Mouse (Mus musculus) MEL (cell line): ENCODE measurements around the gene Ogfod2. TPM values are rescaled to one million over a fixed set of nuclear protein-coding genes. Genes with fewer than 3 reads are reported as not detected.
A peak's percentile ranks its signal among the peaks of the same experiment; 100 is the strongest.

Source experiments
- DNase-seq: peaks from one replicate; pipeline ENCODE4 v3.0.0; 2011; ENCODE audit warnings: low read depth, low spot score
- H3K27ac ChIP-seq: 2 replicates; pipeline ENCODE4 v1.5.1; 2012; ENCODE audit warnings: low read depth, mild to moderate bottlenecking, control low read depth, low read length, moderate library complexity; ENCODE audit not compliant: control insufficient read depth
- H3K27me3 ChIP-seq, 2 experiments: fragments of 150-350 bp in 1 of 2; sonication (generic) in 1 of 2; 2 replicates each; pipeline ENCODE4 v1.6.1; 2012; ENCODE audit warnings: low read length in 2 of 2, mild to moderate bottlenecking in 2 of 2, improper control_type of control experiment in 1 of 2, moderate library complexity in 1 of 2; ENCODE audit not compliant: insufficient read depth in 2 of 2, control insufficient read depth in 1 of 2
- H3K36me3 ChIP-seq, 2 experiments: 2 replicates each; pipeline ENCODE4 v1.6.1; 2012 to 2014; ENCODE audit warnings: low read length in 2 of 2, improper control_type of control experiment in 1 of 2, inconsistent platforms in 1 of 2, mild to moderate bottlenecking in 1 of 2; ENCODE audit not compliant: insufficient read depth in 2 of 2, control insufficient read depth in 1 of 2
- H3K4me1 ChIP-seq, 2 experiments: fragments of 150-350 bp in 1 of 2; sonication (generic) in 1 of 2; 2 replicates each; pipeline ENCODE4 v1.6.1; 2012; ENCODE audit warnings: low read length in 2 of 2, improper control_type of control experiment in 1 of 2, mild to moderate bottlenecking in 1 of 2; ENCODE audit not compliant: insufficient read depth in 2 of 2, control insufficient read depth in 1 of 2
- H3K4me3 ChIP-seq, 2 experiments: fragments of 150-350 bp in 1 of 2; sonication (generic) in 1 of 2; 2 replicates each; pipeline ENCODE4 v1.5.1; 2012; ENCODE audit warnings: low read depth in 2 of 2, low read length in 2 of 2, mild to moderate bottlenecking in 2 of 2, moderate library complexity in 2 of 2, control low read depth in 1 of 2, improper control_type of control experiment in 1 of 2; ENCODE audit not compliant: control insufficient read depth in 1 of 2, insufficient read depth in 1 of 2
- H3K79me2 ChIP-seq: 2 replicates; pipeline ENCODE4 v1.6.1; 2012; ENCODE audit warnings: mild to moderate bottlenecking, low read length, moderate library complexity; ENCODE audit not compliant: control insufficient read depth, poor library complexity, insufficient read depth
- H3K9ac ChIP-seq: 2 replicates; pipeline ENCODE4 v1.6.1; 2012; ENCODE audit warnings: low read depth, mild to moderate bottlenecking, control low read depth, low read length, moderate library complexity; ENCODE audit not compliant: control insufficient read depth, poor library complexity, severe bottlenecking
- H3K9me3 ChIP-seq: fragments of 150-350 bp; sonication (generic); replicated peaks from 2 replicates; pipeline ENCODE4 v1.6.1; 2012; ENCODE audit warnings: mild to moderate bottlenecking, low read length, improper control_type of control experiment, moderate library complexity; ENCODE audit not compliant: insufficient read depth
- BHLHE40 ChIP-seq: IDR thresholded peaks from 2 replicates; pipeline ENCODE4 v1.6.1; 2012; ENCODE audit warnings: low read depth, mild to moderate bottlenecking, inconsistent platforms, low read length, improper control_type of control experiment, borderline replicate concordance
- CTCF ChIP-seq, 3 experiments: IDR thresholded peaks in 2 of 3; conservative IDR thresholded peaks in 1 of 3; 2 replicates each; pipeline ENCODE4 v1.5.1; 2011 to 2012; ENCODE audit warnings: low read length in 3 of 3, low read depth in 2 of 3, mild to moderate bottlenecking in 2 of 3, improper control_type of control experiment in 1 of 3, inconsistent platforms in 1 of 3, mixed read lengths in 1 of 3, moderate library complexity in 1 of 3; ENCODE audit not compliant: control insufficient read depth in 1 of 3, insufficient read depth in 1 of 3, poor library complexity in 1 of 3, severe bottlenecking in 1 of 3
- E2F4 ChIP-seq: IDR thresholded peaks from 2 replicates; pipeline ENCODE4 v1.6.1; 2011; ENCODE audit warnings: low read depth, low read length, improper control_type of control experiment, borderline replicate concordance
- ELF1 ChIP-seq: IDR thresholded peaks from 2 replicates; pipeline ENCODE4 v1.6.1; 2014; ENCODE audit warnings: low read depth, mild to moderate bottlenecking, inconsistent platforms, low read length, improper control_type of control experiment, moderate library complexity
- EP300 ChIP-seq, 2 experiments: IDR thresholded peaks; 2 replicates each; pipeline ENCODE4 v1.6.1; 2011; ENCODE audit warnings: improper control_type of control experiment in 2 of 2, low read length in 2 of 2, low read depth in 1 of 2, mild to moderate bottlenecking in 1 of 2
- HCFC1 ChIP-seq: IDR thresholded peaks from 2 replicates; pipeline ENCODE4 v1.6.1; 2012; ENCODE audit warnings: low read depth, mild to moderate bottlenecking, inconsistent platforms, low read length, improper control_type of control experiment, moderate library complexity
- JUND ChIP-seq: IDR thresholded peaks from 2 replicates; pipeline ENCODE4 v1.6.1; 2011; ENCODE audit warnings: low read depth, mild to moderate bottlenecking, improper control_type of control experiment, low read length
- KAT2A ChIP-seq: conservative IDR thresholded peaks from 2 replicates; pipeline ENCODE4 v1.6.1; 2012; ENCODE audit warnings: low read depth, low read length, improper control_type of control experiment, inconsistent platforms
- MAFK ChIP-seq: IDR thresholded peaks from 2 replicates; pipeline ENCODE4 v1.6.1; 2011; ENCODE audit warnings: low read depth, mild to moderate bottlenecking, low read length, improper control_type of control experiment, borderline replicate concordance
- MAX ChIP-seq: IDR thresholded peaks from 2 replicates; pipeline ENCODE4 v1.6.1; 2011; ENCODE audit warnings: low read length, improper control_type of control experiment
- MAZ ChIP-seq: IDR thresholded peaks from 2 replicates; pipeline ENCODE4 v1.6.1; 2012; ENCODE audit warnings: low read depth, mild to moderate bottlenecking, inconsistent platforms, low read length, improper control_type of control experiment
- MEF2A ChIP-seq: IDR thresholded peaks from 2 replicates; pipeline ENCODE4 v1.6.1; 2014; ENCODE audit warnings: low read depth, mild to moderate bottlenecking, inconsistent platforms, low read length, improper control_type of control experiment; ENCODE audit not compliant: poor library complexity, insufficient replicate concordance, severe bottlenecking; ENCODE audit errors: extremely low read depth
- MXI1 ChIP-seq: IDR thresholded peaks from 2 replicates; pipeline ENCODE4 v1.6.1; 2011; ENCODE audit warnings: mild to moderate bottlenecking, low read depth, low read length, improper control_type of control experiment
- MYB ChIP-seq: IDR thresholded peaks from 2 replicates; pipeline ENCODE4 v1.6.1; 2011; ENCODE audit warnings: mild to moderate bottlenecking, low read depth, low read length, improper control_type of control experiment
- POLR2AphosphoS2 ChIP-seq: IDR thresholded peaks from 2 replicates; pipeline ENCODE4 v1.6.1; 2011; ENCODE audit warnings: low read length, improper control_type of control experiment
- POLR2AphosphoS5 ChIP-seq: IDR thresholded peaks from 2 replicates; pipeline ENCODE4 v1.6.1; 2012; ENCODE audit warnings: low read depth, borderline replicate concordance, mild to moderate bottlenecking, inconsistent platforms, low read length, moderate library complexity, mixed read lengths
- RAD21 ChIP-seq: IDR thresholded peaks from 2 replicates; pipeline ENCODE4 v1.6.1; 2011; ENCODE audit warnings: mild to moderate bottlenecking, low read depth, low read length, improper control_type of control experiment
- SMC3 ChIP-seq: IDR thresholded peaks from 2 replicates; pipeline ENCODE4 v1.6.1; 2011; ENCODE audit warnings: low read depth, low read length, improper control_type of control experiment
- TAL1 ChIP-seq: IDR thresholded peaks from 2 replicates; pipeline ENCODE4 v1.6.1; 2012; ENCODE audit warnings: mild to moderate bottlenecking, inconsistent platforms, low read length, moderate library complexity, mixed read lengths
- TCF12 ChIP-seq: IDR thresholded peaks from 2 replicates; pipeline ENCODE4 v1.6.1; 2014; ENCODE audit warnings: low read depth, mild to moderate bottlenecking, inconsistent platforms, low read length, improper control_type of control experiment, moderate library complexity
- UBTF ChIP-seq: IDR thresholded peaks from 2 replicates; pipeline ENCODE4 v1.6.1; 2012; ENCODE audit warnings: low read depth, mild to moderate bottlenecking, inconsistent platforms, low read length, improper control_type of control experiment, moderate library complexity, borderline replicate concordance; ENCODE audit not compliant: insufficient read depth
- USF2 ChIP-seq, 2 experiments: IDR thresholded peaks; 2 replicates each; pipeline ENCODE4 v1.6.1; 2011 to 2012; ENCODE audit warnings: improper control_type of control experiment in 2 of 2, low read length in 2 of 2, borderline replicate concordance in 1 of 2, inconsistent platforms in 1 of 2, low read depth in 1 of 2, mild to moderate bottlenecking in 1 of 2; ENCODE audit not compliant: insufficient read depth in 1 of 2
- ZC3H11A ChIP-seq: IDR thresholded peaks from 2 replicates; pipeline ENCODE4 v1.6.1; 2012; ENCODE audit warnings: low read depth, mild to moderate bottlenecking, inconsistent platforms, low read length, improper control_type of control experiment
- ZMIZ1 ChIP-seq: IDR thresholded peaks from 2 replicates; pipeline ENCODE4 v1.6.1; 2012; ENCODE audit warnings: low read depth, mild to moderate bottlenecking, inconsistent platforms, low read length, improper control_type of control experiment, moderate library complexity
- ZNF384 ChIP-seq: IDR thresholded peaks from 2 replicates; pipeline ENCODE4 v1.6.1; 2012; ENCODE audit warnings: low read depth, mild to moderate bottlenecking, inconsistent platforms, low read length, improper control_type of control experiment
- polyA plus RNA-seq, 2 experiments: library from polyadenylated mRNA; stranded (reverse) in 1 of 2; unstranded in 1 of 2; fragments of >175 nt in 1 of 2; fragments of >200 nt in 1 of 2; gene quantifications; 2 replicates each; pipeline versions ENCODE4 v1.2.1 to v1.2.4; 2012; ENCODE audit warnings: low replicate concordance in 2 of 2, low read depth in 1 of 2; ENCODE audit not compliant: insufficient read length in 2 of 2, insufficient read depth in 1 of 2, missing spikeins in 1 of 2
- total RNA-seq: library from RNA; depleted of rRNA; stranded (reverse); fragments of 300-350 nt; gene quantifications from 2 replicates; pipeline ENCODE4 v1.2.3, GENCODE M21; 2012

Gene Ogfod2
- total and polyA plus RNA-seq, 3 experiments, result 39.8 to 51.2 TPM; not detected in 1

GRCm38 (mm10) chr5:124159453-124159852 lies 47.4 kb downstream of the Ogfod2 start:
- H3K27me3 ChIP-seq, result no peaks in the 10 kb centered on the region
- DNase-seq, result no peak
- H3K9ac ChIP-seq, result no peak overlapping the region
- no peak overlapping the region for H3K4me3 ChIP-seq
- H3K9me3 ChIP-seq, result no peaks in the 10 kb centered on the region
- H3K79me2 ChIP-seq, result no peaks in the 10 kb centered on the region
- TF ChIP-seq HCFC1 (no peak), TAL1 (no peak), ZMIZ1 (no peak), MXI1 (no peak), SMC3 (no peak), BHLHE40 (no peak), MAFK (no peak)
- no peak overlapping the region for H3K27ac ChIP-seq
- no peaks in the 10 kb centered on the region for H3K36me3 ChIP-seq
- no peaks in the 10 kb centered on the region for H3K4me1 ChIP-seq

GRCm38 (mm10) chr5:124161831-124162230 lies 49.7 kb downstream of the Ogfod2 start:
- H3K27ac ChIP-seq, result no peak overlapping the region
- DNase-seq, result no peak

DNA sequence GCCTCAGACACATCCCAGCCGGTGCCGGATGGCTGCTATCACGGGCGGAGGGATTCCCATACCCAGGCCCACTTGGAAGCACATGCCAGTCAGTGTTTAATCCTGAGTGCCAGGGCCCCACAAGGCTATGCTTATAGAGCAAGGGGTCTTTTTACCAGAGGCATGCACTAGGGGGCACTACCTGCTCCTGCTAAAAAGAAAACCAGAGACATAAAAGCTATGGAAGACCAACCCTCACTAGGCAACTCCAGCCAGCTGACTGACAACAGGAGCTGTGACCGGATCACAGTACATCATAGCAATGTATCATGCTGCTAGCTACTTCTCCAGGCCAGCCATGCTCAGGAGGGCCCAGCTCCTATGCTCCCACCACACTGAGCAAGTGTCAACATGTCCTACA lies 50.5 kb downstream of the Ogfod2 start:
- peak; percentile 55 for DNase-seq
- no peak overlapping the region for H3K4me3 ChIP-seq
- H3K79me2 ChIP-seq, result no peaks in the 10 kb centered on the region
- no peaks in the 10 kb centered on the region for H3K27me3 ChIP-seq
- TF ChIP-seq MEF2A (no peak), ELF1 (no peak), RAD21 (peak; percentile 73), SMC3 (peak; percentile 64), EP300 (IDR thresholded peaks at IDR 0.05; ENCODE audit: low read depth in 1 of 2, low read length in 2 of 2) (no peak), UBTF (no peak), ZNF384 (no peak), ZC3H11A (peak; percentile 41), CTCF (IDR thresholded peaks at IDR 0.05 in 2 of 3, conservative IDR thresholded peaks at IDR 0.05 in 1 of 3; ENCODE audit: control insufficient read depth in 1 of 3, insufficient read depth in 1 of 3, low read depth in 2 of 3, low read length in 3 of 3, poor library complexity in 1 of 3, severe bottlenecking in 1 of 3) (peak; percentile 43 to 67 (median 49))
- no peaks in the 10 kb centered on the region for H3K9me3 ChIP-seq
- no peaks in the 10 kb centered on the region for H3K36me3 ChIP-seq
- H3K27ac ChIP-seq, result no peak overlapping the region
- H3K9ac ChIP-seq, result no peak overlapping the region
- no peaks in the 10 kb centered on the region for H3K4me1 ChIP-seq

More at GRCm38 (mm10) chr5:124161831-124162230, 49.7 kb downstream of the Ogfod2 start:
- Histone ChIP-seq H3K4me3 (no peak overlapping the region), H3K9me3 (no peaks in the 10 kb centered on the region), H3K9ac (no peak overlapping the region), H3K36me3 (no peaks in the 10 kb centered on the region), H3K27me3 (no peaks in the 10 kb centered on the region), H3K79me2 (no peaks in the 10 kb centered on the region), H3K4me1 (no peaks in the 10 kb centered on the region)
- TF ChIP-seq TAL1 (no peak), E2F4 (no peak), JUND (no peak), MAZ (no peak), USF2 (IDR thresholded peaks at IDR 0.05; ENCODE audit: borderline replicate concordance in 1 of 2, insufficient read depth in 1 of 2, low read depth in 1 of 2, low read length in 2 of 2) (no peak), POLR2AphosphoS2 (no peak), UBTF (no peak), TCF12 (no peak), KAT2A (no peak), ZC3H11A (no peak), MYB (no peak), POLR2AphosphoS5 (no peak), MAX (no peak), MXI1 (no peak)
